Mouse (Mus musculus) olfactory bulb, adult 2 months (tissue): ENCODE results near the gene Syce1l. TPM values are rescaled to one million over a fixed set of nuclear protein-coding genes. Genes with fewer than 3 reads are reported as not detected.

Experiments used
- H3K27ac ChIP-seq: fragments of 200-500 bp; 2 replicates; pipeline ENCODE4 v1.5.1; 2012; ENCODE audit warnings: low read depth, low read length; ENCODE audit not compliant: insufficient read depth
- H3K4me1 ChIP-seq: fragments of 200-500 bp; 2 replicates; pipeline ENCODE4 v1.6.1; 2012; ENCODE audit warnings: low read length; ENCODE audit not compliant: control insufficient read depth, insufficient read depth
- H3K4me3 ChIP-seq: fragments of 200-500 bp; 2 replicates; pipeline ENCODE4 v1.5.1; 2012; ENCODE audit warnings: mild to moderate bottlenecking, low read depth, low read length, moderate library complexity; ENCODE audit not compliant: insufficient read depth
- CTCF ChIP-seq: fragments of 200-500 bp; IDR thresholded peaks from 2 replicates; pipeline ENCODE4 v1.5.1; 2012; ENCODE audit warnings: low read depth, mild to moderate bottlenecking, low read length, moderate library complexity; ENCODE audit not compliant: insufficient read depth
- POLR2A ChIP-seq: fragments of 200-500 bp; IDR thresholded peaks from 2 replicates; pipeline ENCODE4 v1.6.1; 2012; ENCODE audit warnings: mild to moderate bottlenecking, low read depth, low read length, moderate library complexity; ENCODE audit not compliant: insufficient read depth
- WGBS: fragments of 180-500 bp; shearing (Covaris S2); methylation state at CpG from one replicate; pipeline ENCODE4 v1.1.7; 2018; 5-methylcytosine and 5-hydroxymethylcytosine counted together
- polyA plus RNA-seq: library from polyadenylated mRNA; stranded (reverse); fragments of >200 nt; gene quantifications from 2 replicates; pipeline ENCODE4 v1.2.4, GENCODE M21; 2012; ENCODE audit warnings: low replicate concordance; ENCODE audit not compliant: missing spikeins, insufficient read depth, insufficient read length

Gene Syce1l
- polyA plus RNA-seq, 1 experiment: not detected

DNA sequence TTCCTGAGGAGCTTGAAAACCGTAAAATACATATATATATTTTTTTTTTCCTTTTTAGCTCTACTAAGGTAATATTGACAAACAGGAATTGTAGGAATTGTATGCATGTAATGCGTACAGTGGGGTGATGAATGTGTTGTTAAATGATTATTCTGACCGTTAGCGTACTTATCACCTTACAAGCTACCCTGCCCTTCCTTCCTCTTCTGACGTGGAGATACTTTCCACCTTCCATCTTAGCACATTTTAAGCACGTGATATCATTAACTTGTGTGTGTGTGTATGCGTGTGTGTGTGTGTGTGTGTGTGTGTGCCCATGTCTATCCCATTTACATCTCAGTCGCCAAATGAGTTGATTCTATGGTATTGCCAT is 45.5 kb downstream of the Syce1l start:
- WGBS: 86% methylated on average over 8 of the region's 8 CpGs
- H3K4me3 ChIP-seq: no peak overlapping the region
- 0 out of 2 replicates have a peak, but pooled peaks cover 2% of the 10 kb centered on the region for H3K4me1 ChIP-seq
- H3K27ac ChIP-seq: no peak overlapping the region
- TF ChIP-seq CTCF (no peak), POLR2A (no peak)

DNA sequence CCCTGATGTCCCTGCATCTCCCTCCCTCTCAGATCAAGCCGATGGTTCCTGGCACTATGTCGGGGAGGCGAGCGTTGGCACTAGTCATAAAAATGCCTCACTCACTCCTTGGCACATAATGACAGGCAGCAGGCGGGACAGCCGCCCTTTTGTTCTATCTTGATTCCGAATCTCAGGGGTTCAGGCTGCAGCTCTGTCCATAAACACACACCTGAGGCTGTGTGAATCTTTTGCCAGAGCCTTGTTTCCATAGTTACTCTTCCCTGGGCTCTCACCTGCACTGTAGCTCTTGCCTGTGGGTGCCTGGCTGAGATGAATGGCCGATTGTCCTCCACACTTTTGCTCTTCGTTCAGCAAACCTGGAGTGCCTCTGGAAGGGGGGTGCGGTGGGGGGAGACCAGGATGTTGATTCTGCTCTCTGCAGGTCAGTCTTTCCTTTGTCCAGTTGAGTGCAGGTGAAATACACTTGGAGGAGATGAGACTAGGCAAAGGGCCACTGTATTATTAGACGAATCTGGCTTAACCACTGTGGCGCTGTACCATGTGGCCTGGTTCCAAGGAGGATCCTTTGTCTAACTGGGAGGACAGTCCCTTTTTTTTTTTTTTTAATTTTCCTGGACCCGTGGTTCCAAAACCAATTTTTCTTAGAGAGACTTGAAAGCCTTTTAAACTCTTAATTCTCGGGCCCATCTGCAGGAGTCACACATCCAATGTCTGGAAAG is 48.8 kb downstream of the Syce1l start:
- TF ChIP-seq POLR2A: no peak
- no peak for TF ChIP-seq CTCF
- 0 out of 2 replicates have a peak, but pooled peaks cover 2% of the 10 kb centered on the region for H3K4me1 ChIP-seq
- no peak overlapping the region for H3K27ac ChIP-seq
- WGBS: 50% methylated on average over 14 of the region's 14 CpGs
- H3K4me3 ChIP-seq: no peak overlapping the region

DNA sequence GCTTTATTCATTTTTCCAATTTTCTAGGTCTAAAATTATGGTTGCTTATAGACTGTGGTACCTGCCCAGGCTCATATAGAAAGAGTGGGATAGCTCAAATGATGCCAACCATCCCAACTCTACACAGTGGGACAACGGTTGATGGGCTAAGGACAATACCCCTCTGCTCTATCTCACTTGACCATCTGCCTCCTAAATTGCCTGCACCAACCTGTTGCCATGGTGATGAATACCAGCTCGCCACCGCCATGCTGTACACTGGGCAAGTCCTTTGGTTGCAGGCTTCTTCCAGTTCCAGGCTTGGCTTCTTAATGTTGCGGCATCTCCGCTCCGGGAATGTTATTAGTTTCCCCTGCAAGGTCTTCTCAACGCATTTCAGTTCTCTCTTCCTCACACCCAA is 62.0 kb downstream of the Syce1l start:
- no peak overlapping the region for H3K27ac ChIP-seq
- TF ChIP-seq CTCF (no peak), POLR2A (no peak)
- no peaks in the 10 kb centered on the region for H3K4me1 ChIP-seq
- no peak overlapping the region for H3K4me3 ChIP-seq
- 70% methylated on average over 7 of the region's 7 CpGs for WGBS

Other genes starting within 250 kb of the Syce1l start
- gene Mon1b, start 7.6 kb upstream of the Syce1l start, polyA plus RNA-seq: not detected in 2 replicates
- not detected in 2 replicates for gene Adamts18, start 205.5 kb downstream of the Syce1l start, polyA plus RNA-seq